Comparison of ENCODE assay signal across 8 mouse cellular contexts in the genomic region with DNA sequence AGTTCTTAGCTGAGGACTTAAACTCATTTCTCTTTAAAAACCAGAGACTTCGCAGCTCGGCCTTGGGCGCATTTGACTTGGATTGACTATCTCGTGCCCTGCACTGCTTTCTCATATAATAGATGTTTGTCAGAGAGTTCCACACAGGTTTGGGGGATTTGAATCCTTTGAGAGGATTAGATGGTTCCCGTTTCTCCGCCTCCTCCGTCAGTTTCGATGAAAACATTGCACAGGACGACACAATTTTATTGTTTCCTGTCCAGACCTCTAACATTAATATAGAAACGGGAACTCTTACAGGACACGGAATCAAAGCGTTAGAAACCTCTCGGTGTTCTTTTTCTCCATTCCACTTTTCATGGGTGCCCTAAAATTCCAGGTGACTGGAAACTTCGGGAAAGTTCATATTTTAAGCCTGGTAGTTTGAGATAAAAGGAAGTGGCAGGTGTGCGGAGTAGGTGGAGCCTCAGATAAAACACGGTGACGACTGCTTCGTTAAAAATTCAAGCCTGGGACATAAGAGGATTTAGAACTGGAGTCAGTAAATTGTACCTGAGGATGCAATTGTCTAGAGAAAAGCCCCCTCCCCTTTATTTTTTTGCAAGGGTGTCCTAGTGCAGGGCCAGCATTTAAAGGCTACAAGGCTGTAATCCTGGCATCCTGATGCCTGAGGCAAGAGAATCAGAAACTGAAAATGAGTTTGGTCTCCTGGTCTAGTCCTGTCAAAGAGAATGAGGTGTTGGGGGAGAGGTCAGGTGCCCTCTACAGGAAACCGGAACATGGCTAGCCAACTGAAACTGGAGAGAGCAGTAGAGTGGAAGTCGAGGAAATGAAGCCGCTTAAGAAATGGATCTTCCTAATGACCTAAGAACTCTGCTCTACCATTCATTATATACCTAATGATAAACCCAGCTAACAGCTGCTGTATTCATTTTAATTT. TPM values are rescaled to one million over a fixed set of nuclear protein-coding genes. Genes with fewer than 3 reads are reported as not detected.
DNase-seq lines count a peak whose midpoint lies in the region; ATAC-seq and TF ChIP-seq lines count a peak whose summit lies in the region.

No protein-coding gene starts in this region.

- no peak for DNase-seq in heart, postnatal 14 days
- peak; percentile 26 for DNase-seq in R1 (ENCODE audit: low read depth, low spot score)
- peak; percentile 15 for DNase-seq in limb, embryonic 14.5 days (ENCODE audit: low spot score)
- no peak for DNase-seq in right cerebral cortex, postnatal 36 days (ENCODE audit: low spot score in 2 of 2)
- DNase-seq in adrenal gland, postnatal 25 days = no peak

- H3K27me3 ChIP-seq in heart, embryonic 13.5 days (replicated peaks) = peaks cover 7% of the 10 kb centered on the region
- H3K27me3 ChIP-seq in forebrain, embryonic 13.5 days = no peaks in the 10 kb centered on the region
- H3K27me3 ChIP-seq in limb, embryonic 14.5 days (ENCODE audit: control insufficient read depth, insufficient read depth, low read length) = no peaks in the 10 kb centered on the region
- H3K27me3 ChIP-seq in myocyte (ENCODE audit: control insufficient read depth, insufficient read depth, insufficient read length) = no peaks in the 10 kb centered on the region

- peak overlapping the region; percentile 97 for H3K9ac ChIP-seq in heart, embryonic 13.5 days
- H3K9ac ChIP-seq in forebrain, embryonic 13.5 days = peak overlapping the region; percentile 96
- H3K9ac ChIP-seq in limb, embryonic 14.5 days (ENCODE audit: low read depth, low read length, severe bottlenecking) = peak overlapping the region; percentile 88

- H3ac ChIP-seq in myocyte (ENCODE audit: control insufficient read depth, insufficient read length) = peak overlapping the region; percentile 12

- ATAC-seq in heart, embryonic 13.5 days (ENCODE audit: extremely low read depth, insufficient number of reproducible peaks, low FRiP score, low TSS enrichment) = no peak
- no peak for ATAC-seq in forebrain, embryonic 13.5 days
- no peak for ATAC-seq in limb, embryonic 14.5 days (ENCODE audit: low FRiP score, low read depth)

- peaks cover 25% of the 10 kb centered on the region for H3K79me2 ChIP-seq in myocyte (ENCODE audit: control insufficient read depth, insufficient read depth)

- no peak for TF ChIP-seq POLR2A in limb, embryonic 14.5 days (IDR thresholded peaks at IDR 0.05; ENCODE audit: borderline replicate concordance, extremely low read depth, insufficient read depth, insufficient read length)
- no peak for TF ChIP-seq POLR2A in myocyte (IDR thresholded peaks at IDR 0.05; ENCODE audit: insufficient read length, low read depth)

- H3K27ac ChIP-seq in heart, embryonic 13.5 days (replicated peaks) = peak overlapping the region; percentile 92
- H3K27ac ChIP-seq in forebrain, embryonic 13.5 days = peak overlapping the region; percentile 89
- peak overlapping the region; percentile 85 for H3K27ac ChIP-seq in limb, embryonic 14.5 days (replicated peaks; ENCODE audit: low read depth, low read length)

- intact Hi-C loops in heart, postnatal 14 days (cut with DNase I) = loop anchor here (2.0 to 5.0 kb wide), 2 partner anchors 83 to 107 kb away; a partner anchor contains a TSS

- peak overlapping the region; percentile 90 for H3K4me3 ChIP-seq in heart, embryonic 13.5 days
- H3K4me3 ChIP-seq in forebrain, embryonic 13.5 days = peak overlapping the region; percentile 87
- peak overlapping the region; percentile 72 for H3K4me3 ChIP-seq in limb, embryonic 14.5 days (replicated peaks; ENCODE audit: low read length)
- H3K4me3 ChIP-seq in myocyte = peak overlapping the region; percentile 67

- H3K9me3 ChIP-seq in heart, embryonic 13.5 days = no peaks in the 10 kb centered on the region
- no peaks in the 10 kb centered on the region for H3K9me3 ChIP-seq in forebrain, embryonic 13.5 days (replicated peaks)
- H3K9me3 ChIP-seq in limb, embryonic 14.5 days (ENCODE audit: control insufficient read depth, low read length) = no peaks in the 10 kb centered on the region

- WGBS in heart, embryonic 13.5 days = under 1% methylated on average over 21 of the region's 21 CpGs
- under 1% methylated on average over 21 of the region's 21 CpGs for WGBS in forebrain, embryonic 13.5 days
- WGBS in limb, embryonic 14.5 days = under 1% methylated on average over 21 of the region's 21 CpGs

- H3K4me1 ChIP-seq in heart, embryonic 13.5 days = peaks cover 44% of the 10 kb centered on the region
- peaks cover 25% of the 10 kb centered on the region for H3K4me1 ChIP-seq in forebrain, embryonic 13.5 days
- H3K4me1 ChIP-seq in limb, embryonic 14.5 days (ENCODE audit: control insufficient read depth, insufficient read depth, low read length) = peaks cover 8% of the 10 kb centered on the region

- peaks cover 35% of the 10 kb centered on the region for H3K36me3 ChIP-seq in heart, embryonic 13.5 days
- peaks cover 34% of the 10 kb centered on the region for H3K36me3 ChIP-seq in forebrain, embryonic 13.5 days (ENCODE audit: poor library complexity, severe bottlenecking)
- peaks cover 33% of the 10 kb centered on the region for H3K36me3 ChIP-seq in limb, embryonic 14.5 days (ENCODE audit: control insufficient read depth, insufficient read depth, low read length)
- peaks cover 36% of the 10 kb centered on the region for H3K36me3 ChIP-seq in myocyte (ENCODE audit: control insufficient read depth, insufficient read depth)

- H3K4me2 ChIP-seq in heart, embryonic 13.5 days = peak overlapping the region; percentile 76
- peak overlapping the region; percentile 90 for H3K4me2 ChIP-seq in forebrain, embryonic 13.5 days
- peak overlapping the region; percentile 74 for H3K4me2 ChIP-seq in limb, embryonic 14.5 days (replicated peaks; ENCODE audit: low read depth, low read length, severe bottlenecking)
- peak overlapping the region; percentile 88 for H3K4me2 ChIP-seq in myocyte (ENCODE audit: low read depth)

TF ChIP-seq in myocyte, 11 proteins besides CTCF, POLR2A, EP300 and RAD21 (continues in another document):
- no peak for TF ChIP-seq POLR2AphosphoS2 (IDR thresholded peaks at IDR 0.05; ENCODE audit: insufficient read length, low read depth)
- TF ChIP-seq TCF3 (IDR thresholded peaks at IDR 0.05; ENCODE audit: insufficient read length, low read depth) = no peak
- TF ChIP-seq MYOG (IDR thresholded peaks at IDR 0.05; ENCODE audit: control insufficient read depth in 1 of 3, insufficient read depth in 1 of 3, insufficient read length in 2 of 3, low read depth in 2 of 3) = no peak
- no peak for TF ChIP-seq USF1 (IDR thresholded peaks at IDR 0.05; ENCODE audit: low read depth)
- no peak for TF ChIP-seq REST (IDR thresholded peaks at IDR 0.05; ENCODE audit: insufficient read depth, insufficient read length)
- no peak for TF ChIP-seq MAX (IDR thresholded peaks at IDR 0.05; ENCODE audit: low read depth)
- no peak for TF ChIP-seq SRF (IDR thresholded peaks at IDR 0.05; ENCODE audit: control insufficient read depth, insufficient read length, low read depth)
- TF ChIP-seq CEBPB (IDR thresholded peaks at IDR 0.05; ENCODE audit: insufficient read depth, poor library complexity, severe bottlenecking) = no peak
- TF ChIP-seq MYOD1 (IDR thresholded peaks at IDR 0.05; ENCODE audit: control insufficient read depth in 1 of 3, insufficient read length in 2 of 3, low read depth in 2 of 3) = no peak

RNA-seq across cellular contexts. Expression of a gene that starts 0.9 kb away (rescaled TPM):
- 30.9 and 31.8 TPM in 2 replicates for polyA plus RNA-seq in heart, embryonic 13.5 days (2015; fragmentation: Nextera tagmentation; extraction: Ambion mirVana)
- total RNA-seq in heart, postnatal 14 days (2021) = 10 to 100 TPM; 16.5 to 17.4 TPM
- 62.7 and 73.9 TPM in 2 replicates for polyA plus RNA-seq in forebrain, embryonic 13.5 days (2015; fragmentation: Nextera tagmentation; extraction: Ambion mirVana)
- polyA plus RNA-seq in limb, embryonic 14.5 days (2012; rRNA removed) = 78.1 and 102 TPM in 2 replicates
- polyA plus RNA-seq in limb, embryonic 14.5 days (2014; fragmentation: Nextera tagmentation; extraction: Ambion mirVana) = 53.3 and 54.9 TPM in 2 replicates
- polyA plus RNA-seq in myocyte (2012; fragmentation: generic; extraction: Trizol) = 6.7 TPM
- total RNA-seq in adrenal gland, postnatal 25 days (2021) = 29.7 and 36.5 TPM in 2 replicates

RNA-seq across cellular contexts. Expression of a gene that starts 3.9 kb away (rescaled TPM):
- polyA plus RNA-seq in heart, embryonic 13.5 days (2015; fragmentation: Nextera tagmentation; extraction: Ambion mirVana) = 0.29 TPM in 1 of 2 replicates, not detected in the other
- total RNA-seq in heart, postnatal 14 days (2021) = not detected
- 0.19 TPM in 1 of 2 replicates, not detected in the other for polyA plus RNA-seq in forebrain, embryonic 13.5 days (2015; fragmentation: Nextera tagmentation; extraction: Ambion mirVana)
- 1.2 and 1.3 TPM in 2 replicates for polyA plus RNA-seq in limb, embryonic 14.5 days (2012; rRNA removed)
- polyA plus RNA-seq in limb, embryonic 14.5 days (2014; fragmentation: Nextera tagmentation; extraction: Ambion mirVana) = 1.1 and 1.2 TPM in 2 replicates
- not detected for polyA plus RNA-seq in myocyte (2012; fragmentation: generic; extraction: Trizol)
- 3.9 TPM in 2 replicates for total RNA-seq in adrenal gland, postnatal 25 days (2021)

RNA-seq across cellular contexts. Expression of a gene that starts 19.9 kb away (rescaled TPM):
- 11.7 and 14.0 TPM in 2 replicates for polyA plus RNA-seq in heart, embryonic 13.5 days (2015; fragmentation: Nextera tagmentation; extraction: Ambion mirVana)
- 10 to 100 TPM; 47.1 to 50.2 TPM for total RNA-seq in heart, postnatal 14 days (2021)
- 13.2 and 14.8 TPM in 2 replicates for polyA plus RNA-seq in forebrain, embryonic 13.5 days (2015; fragmentation: Nextera tagmentation; extraction: Ambion mirVana)
- polyA plus RNA-seq in limb, embryonic 14.5 days (2012; rRNA removed) = 12.2 and 16.7 TPM in 2 replicates
- 17.9 and 18.6 TPM in 2 replicates for polyA plus RNA-seq in limb, embryonic 14.5 days (2014; fragmentation: Nextera tagmentation; extraction: Ambion mirVana)
- polyA plus RNA-seq in myocyte (2012; fragmentation: generic; extraction: Trizol) = 0.53 TPM
- 263 and 300 TPM in 2 replicates for total RNA-seq in adrenal gland, postnatal 25 days (2021)

RNA-seq across cellular contexts. Expression of a gene that starts 20.8 kb away (rescaled TPM):
- 0.50 and 0.67 TPM in 2 replicates for polyA plus RNA-seq in heart, embryonic 13.5 days (2015; fragmentation: Nextera tagmentation; extraction: Ambion mirVana)
- 1 to 10 TPM; 1.4 to 3.7 TPM for total RNA-seq in heart, postnatal 14 days (2021)
- polyA plus RNA-seq in forebrain, embryonic 13.5 days (2015; fragmentation: Nextera tagmentation; extraction: Ambion mirVana) = 1.3 and 2.0 TPM in 2 replicates
- polyA plus RNA-seq in limb, embryonic 14.5 days (2012; rRNA removed) = 1.9 TPM in 2 replicates
- polyA plus RNA-seq in limb, embryonic 14.5 days (2014; fragmentation: Nextera tagmentation; extraction: Ambion mirVana) = 0.29 and 0.61 TPM in 2 replicates
- polyA plus RNA-seq in myocyte (2012; fragmentation: generic; extraction: Trizol) = 0.90 TPM
- total RNA-seq in adrenal gland, postnatal 25 days (2021) = 0.21 TPM in 1 of 2 replicates, not detected in the other

RNA-seq across cellular contexts. Expression of a gene that starts 50.5 kb away (rescaled TPM):
- not detected in 2 replicates for polyA plus RNA-seq in heart, embryonic 13.5 days (2015; fragmentation: Nextera tagmentation; extraction: Ambion mirVana)
- not detected for total RNA-seq in heart, postnatal 14 days (2021)
- polyA plus RNA-seq in forebrain, embryonic 13.5 days (2015; fragmentation: Nextera tagmentation; extraction: Ambion mirVana) = not detected in 2 replicates
- polyA plus RNA-seq in limb, embryonic 14.5 days (2012; rRNA removed) = not detected in 2 replicates
- polyA plus RNA-seq in limb, embryonic 14.5 days (2014; fragmentation: Nextera tagmentation; extraction: Ambion mirVana) = not detected in 2 replicates
- not detected for polyA plus RNA-seq in myocyte (2012; fragmentation: generic; extraction: Trizol)
- not detected in 2 replicates for total RNA-seq in adrenal gland, postnatal 25 days (2021)

Comparison
In these comparisons a context has a peak if more than half of its experiments do, and no peak if none do; other contexts are left out.
1. DNase-seq: peak in R1 (single experiment) and limb, embryonic 14.5 days (single experiment); none in heart, postnatal 14 days (0 of 2), right cerebral cortex, postnatal 36 days (0 of 2) and adrenal gland, postnatal 25 days (single experiment).
2. Peak in every context shown above with its lines, with median percentiles within 50 percentile points of each other: H3K27ac ChIP-seq, H3K4me2 ChIP-seq, H3K4me3 ChIP-seq and H3K9ac ChIP-seq.